Mouse (Mus musculus): ENCODE results near the gene Cntnap5b. TPM values are rescaled to one million over a fixed set of nuclear protein-coding genes. Genes with fewer than 3 reads are reported as not detected.

Gene Cntnap5b
- total and polyA plus RNA-seq, 3 experiments, result not detected

GRCm38 (mm10) chr1:100104343-100104742 lies 331.8 kb downstream of the Cntnap5b start:
- no peak overlapping the region for H3K4me2 ChIP-seq (ENCODE audit: insufficient read depth, low read depth, poor library complexity, severe bottlenecking)
- peaks cover 16% of the 10 kb centered on the region for H3K9me3 ChIP-seq (replicated peaks; ENCODE audit: low read length)
- no peaks in the 10 kb centered on the region for H3K27me3 ChIP-seq (replicated peaks)
- TF ChIP-seq RAD21 (IDR thresholded peaks at IDR 0.05; ENCODE audit: low read depth, low read length) (no peak), UBTF (IDR thresholded peaks at IDR 0.05; ENCODE audit: low read depth, low read length) (no peak), TCF12 (IDR thresholded peaks at IDR 0.05; ENCODE audit: low read depth, low read length) (no peak), SMC3 (IDR thresholded peaks at IDR 0.05; ENCODE audit: low read depth, low read length) (no peak), MYC (IDR thresholded peaks at IDR 0.05; ENCODE audit: low read depth, low read length) (no peak), HCFC1 (IDR thresholded peaks at IDR 0.05; ENCODE audit: low read depth, low read length) (no peak), E2F4 (IDR thresholded peaks at IDR 0.05; ENCODE audit: insufficient replicate concordance, low read depth, low read length) (no peak), POLR2A (IDR thresholded peaks at IDR 0.05; ENCODE audit: low read depth, low read length) (no peak), CHD1 (IDR thresholded peaks at IDR 0.05; ENCODE audit: low read depth, low read length) (no peak), KAT2A (IDR thresholded peaks at IDR 0.05; ENCODE audit: insufficient replicate concordance, low read length) (no peak), NRF1 (IDR thresholded peaks at IDR 0.05; ENCODE audit: low read depth, low read length) (no peak), JUND (conservative IDR thresholded peaks at IDR 0.05; ENCODE audit: low read depth, low read length) (no peak), ZNF384 (IDR thresholded peaks at IDR 0.05; ENCODE audit: low read depth, low read length) (no peak), MEF2A (IDR thresholded peaks at IDR 0.05; ENCODE audit: borderline replicate concordance, low read depth, low read length) (no peak)
- H3K4me3 ChIP-seq (replicated peaks in 1 of 3; ENCODE audit: low read depth in 2 of 3, low read length in 2 of 3, poor library complexity in 1 of 3), result no peak overlapping the region
- H3K4me1 ChIP-seq (ENCODE audit: control insufficient read depth in 1 of 2, insufficient read depth in 2 of 2), result no peaks in the 10 kb centered on the region
- H3K36me3 ChIP-seq (replicated peaks in 1 of 2; ENCODE audit: control insufficient read depth in 1 of 2, insufficient read depth in 1 of 2, low read length in 1 of 2), result no peaks in the 10 kb centered on the region
- H3K79me2 ChIP-seq (replicated peaks; ENCODE audit: control insufficient read depth, extremely low read depth, insufficient read depth, poor library complexity, severe bottlenecking), result no peaks in the 10 kb centered on the region
- no peak overlapping the region for H3K9ac ChIP-seq (ENCODE audit: insufficient read depth, low read depth)
- in situ Hi-C loops (cut with MboI; ENCODE audit: low pct_ligation_motif_present, low pct_unique_long_range_greater_than_20kb, low sequenced_read_pairs), result no loop called here
- dilution Hi-C loops (cut with MboI; ENCODE audit: extremely low pct_ligation_motif_present, extremely low pct_unique_long_range_greater_than_20kb, low sequenced_read_pairs), result no loop called here
- no peak overlapping the region for H3K27ac ChIP-seq (ENCODE audit: insufficient read depth, low read depth)
- no peak for DNase-seq (ENCODE audit: extremely low read depth)

- Histone ChIP-seq H3K36me3 (replicated peaks in 1 of 2; ENCODE audit: control insufficient read depth in 1 of 2, insufficient read depth in 1 of 2, low read length in 1 of 2) (no peaks in the 10 kb centered on the region), H3K4me1 (ENCODE audit: control insufficient read depth in 1 of 2, insufficient read depth in 2 of 2) (no peaks in the 10 kb centered on the region), H3K4me3 (replicated peaks in 1 of 3; ENCODE audit: low read depth in 2 of 3, low read length in 2 of 3, poor library complexity in 1 of 3) (no peak overlapping the region), H3K27ac (ENCODE audit: insufficient read depth, low read depth) (no peak overlapping the region), H3K79me2 (replicated peaks; ENCODE audit: control insufficient read depth, extremely low read depth, insufficient read depth, poor library complexity, severe bottlenecking) (no peaks in the 10 kb centered on the region), H3K27me3 (replicated peaks) (no peaks in the 10 kb centered on the region), H3K9ac (ENCODE audit: insufficient read depth, low read depth) (no peak overlapping the region), H3K4me2 (ENCODE audit: insufficient read depth, low read depth, poor library complexity, severe bottlenecking) (no peak overlapping the region), H3K9me3 (replicated peaks; ENCODE audit: low read length) (peaks cover 35% of the 10 kb centered on the region)
- dilution Hi-C loops (cut with MboI; ENCODE audit: extremely low pct_ligation_motif_present, extremely low pct_unique_long_range_greater_than_20kb, low sequenced_read_pairs), result no loop called here
- TF ChIP-seq HCFC1 (IDR thresholded peaks at IDR 0.05; ENCODE audit: low read depth, low read length) (no peak), ZNF384 (IDR thresholded peaks at IDR 0.05; ENCODE audit: low read depth, low read length) (no peak), ELF1 (IDR thresholded peaks at IDR 0.05; ENCODE audit: low read depth, low read length) (no peak), ETS1 (conservative IDR thresholded peaks at IDR 0.05; ENCODE audit: low read depth, low read length) (no peak), RCOR1 (conservative IDR thresholded peaks at IDR 0.05; ENCODE audit: low read depth, low read length) (no peak), KAT2A (IDR thresholded peaks at IDR 0.05; ENCODE audit: insufficient replicate concordance, low read length) (no peak), NELFE (IDR thresholded peaks at IDR 0.05; ENCODE audit: low read depth, low read length) (no peak), MEF2A (IDR thresholded peaks at IDR 0.05; ENCODE audit: borderline replicate concordance, low read depth, low read length) (no peak), TBP (conservative IDR thresholded peaks at IDR 0.05; ENCODE audit: low read depth, low read length) (no peak), CHD2 (IDR thresholded peaks at IDR 0.05; ENCODE audit: low read length) (no peak), UBTF (IDR thresholded peaks at IDR 0.05; ENCODE audit: low read depth, low read length) (no peak), POLR2A (IDR thresholded peaks at IDR 0.05; ENCODE audit: low read depth, low read length) (no peak), NRF1 (IDR thresholded peaks at IDR 0.05; ENCODE audit: low read depth, low read length) (no peak), IRF4 (IDR thresholded peaks at IDR 0.05; ENCODE audit: low read depth, low read length) (no peak), EP300 (IDR thresholded peaks at IDR 0.05; ENCODE audit: low read length) (no peak), JUN (IDR thresholded peaks at IDR 0.05; ENCODE audit: insufficient read depth, low read depth, low read length) (no peak), USF1 (IDR thresholded peaks at IDR 0.05; ENCODE audit: low read depth, low read length) (no peak)
- in situ Hi-C loops (cut with MboI; ENCODE audit: low pct_ligation_motif_present, low pct_unique_long_range_greater_than_20kb, low sequenced_read_pairs), result no loop called here
- DNase-seq (ENCODE audit: extremely low read depth), result no peak
Observed at GRCm38 (mm10) chr1:100122410-100122935, 349.9 kb downstream of the Cntnap5b start.
